Mouse (Mus musculus) G1E (cell line): ENCODE results near the gene Cog4.

Experiments used
- CTCF ChIP-seq: IDR thresholded peaks from 2 replicates; pipeline ENCODE4 v1.5.1; 2012; ENCODE audit warnings: low read depth, low read length, inconsistent platforms, mixed read lengths
- TAL1 ChIP-seq: conservative IDR thresholded peaks from 2 replicates; pipeline ENCODE4 v1.6.1; 2012; ENCODE audit warnings: low read depth, low read length, inconsistent platforms, mixed read lengths

GRCm38 (mm10) chr8:110889904-110890470, 43.6 kb downstream of the Cog4 start:
- TF ChIP-seq CTCF (no peak), TAL1 (no peak)
